Mouse (Mus musculus) midbrain, embryonic 11.5 days (tissue): ENCODE data around the gene Smco3. TPM values are rescaled to one million over a fixed set of nuclear protein-coding genes. Genes with fewer than 3 reads are reported as not detected.
"Not testable (repeated sequence)": the region's sequence is repeated elsewhere in the genome, so short reads cannot be mapped to it uniquely, and the experiment has no call there.

Experiments
- ATAC-seq: fragments of 200-750 bp; cut with Nextera tagmentation; 2 replicates; pipeline ENCODE4 v1.8.0; 2017; ENCODE audit warnings: moderate TSS enrichment, moderate library complexity; ENCODE audit not compliant: low FRiP score
- DNase-seq: peaks from one replicate; pipeline ENCODE4 v3.0.0; 2015; ENCODE audit warnings: low spot score; ENCODE audit errors: missing footprints
- H3K27ac ChIP-seq: fragments of 300-500 bp; sonication (generic); 2 replicates; pipeline ENCODE4 v1.5.1; 2014; ENCODE audit warnings: low read depth, low read length
- H3K27me3 ChIP-seq: fragments of 300-500 bp; sonication (generic); 2 replicates; pipeline ENCODE4 v1.6.1; 2014; ENCODE audit warnings: mild to moderate bottlenecking, low read length, moderate library complexity, mixed read lengths; ENCODE audit not compliant: control insufficient read depth, insufficient read depth
- H3K36me3 ChIP-seq: fragments of 300-500 bp; sonication (generic); 2 replicates; pipeline ENCODE4 v1.6.1; 2014; ENCODE audit warnings: mild to moderate bottlenecking, low read length, moderate library complexity, mixed read lengths; ENCODE audit not compliant: control insufficient read depth, insufficient read depth
- H3K4me1 ChIP-seq: fragments of 300-500 bp; sonication (generic); 2 replicates; pipeline ENCODE4 v1.6.1; 2014; ENCODE audit warnings: low read length; ENCODE audit not compliant: control insufficient read depth, insufficient read depth
- H3K4me2 ChIP-seq: fragments of 300-500 bp; sonication (generic); 2 replicates; pipeline ENCODE4 v1.6.1; 2014; ENCODE audit warnings: mild to moderate bottlenecking, moderate library complexity
- H3K4me3 ChIP-seq: fragments of 300-500 bp; sonication (generic); 2 replicates; pipeline ENCODE4 v1.5.1; 2014; ENCODE audit warnings: low read depth, low read length
- H3K9ac ChIP-seq: fragments of 300-500 bp; sonication (generic); 2 replicates; pipeline ENCODE4 v1.6.1; 2014; ENCODE audit warnings: low read length
- H3K9me3 ChIP-seq: fragments of 300-500 bp; sonication (generic); 2 replicates; pipeline ENCODE4 v1.6.1; 2016; ENCODE audit warnings: low read length; ENCODE audit not compliant: control insufficient read depth
- WGBS: fragments of 180-500 bp; shearing (Covaris S2); extraction: QIAGEN DNeasy Blood & Tissue Kit; methylation state at CpG from one replicate; pipeline ENCODE4 v1.1.7; 2014; 5-methylcytosine and 5-hydroxymethylcytosine counted together
- polyA plus RNA-seq: library from polyadenylated mRNA; unstranded; fragments of >200 nt; fragmentation: Nextera tagmentation; extraction: Ambion mirVana; gene quantifications from 2 replicates; pipeline ENCODE4 v1.2.1, GENCODE M21; 2014

Smco3 gene
- polyA plus RNA-seq, 1 experiment from 2014 or later, result 0.12 TPM

DNA sequence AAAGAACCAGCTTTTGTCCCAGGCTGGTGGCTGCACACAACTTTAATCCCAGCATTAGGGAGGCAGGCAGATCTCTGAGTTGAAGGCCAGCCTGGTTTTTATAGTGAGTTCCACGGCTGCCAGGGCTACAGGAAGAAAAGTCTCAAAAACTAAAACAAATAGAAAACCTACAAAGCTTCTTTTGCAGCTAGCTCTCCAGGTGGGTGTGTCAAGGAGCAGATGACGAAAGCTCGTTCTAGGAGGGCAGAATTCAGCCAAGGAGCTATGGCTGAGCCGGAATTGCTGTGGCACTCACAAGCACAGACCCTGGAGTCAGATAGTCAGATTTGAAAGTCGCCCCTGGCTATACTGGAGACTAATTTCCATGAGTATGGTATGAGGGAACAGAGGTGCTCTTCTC lies 28.4 kb downstream of the Smco3 start:
- H3K27ac ChIP-seq, result no peak overlapping the region
- DNase-seq (no peak), ATAC-seq (no peak)
- H3K36me3 ChIP-seq, result no peaks in the 10 kb centered on the region
- no peak overlapping the region for H3K4me3 ChIP-seq
- no peaks in the 10 kb centered on the region for H3K27me3 ChIP-seq
- H3K4me2 ChIP-seq, result no peak overlapping the region
- H3K9me3 ChIP-seq, result no peaks in the 10 kb centered on the region
- WGBS, result 63% methylated on average over 5 of the region's 5 CpGs
- no peak overlapping the region; the same call in 1 of the 2 replicates for H3K9ac ChIP-seq
- peaks cover 13% of the 10 kb centered on the region for H3K4me1 ChIP-seq

DNA sequence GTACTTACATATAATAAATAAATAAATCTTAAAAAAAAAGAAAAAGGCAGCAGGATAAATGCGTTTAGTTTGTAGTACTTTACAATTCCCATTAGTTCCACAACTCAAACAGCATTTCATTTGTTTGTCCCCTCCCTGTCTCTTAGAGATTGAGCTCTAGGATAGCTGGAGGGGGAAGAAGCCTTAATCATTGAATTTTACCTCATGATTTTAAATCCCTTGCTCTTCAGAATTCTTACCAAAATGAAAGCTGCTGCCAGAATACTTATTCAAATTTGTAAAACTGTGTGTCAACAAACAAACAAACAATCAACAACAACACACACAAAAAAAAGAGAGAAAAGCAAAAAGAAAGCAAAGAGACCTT lies 29.9 kb downstream of the Smco3 start:
- Histone ChIP-seq H3K4me1 (peaks cover 13% of the 10 kb centered on the region), H3K27ac (no peak overlapping the region), H3K9ac (no peak overlapping the region), H3K4me2 (no peak overlapping the region), H3K27me3 (no peaks in the 10 kb centered on the region), H3K36me3 (no peaks in the 10 kb centered on the region), H3K9me3 (no peaks in the 10 kb centered on the region), H3K4me3 (no peak overlapping the region)
- WGBS, result 92% methylated on average over 1 of the region's 1 CpGs
- ATAC-seq (no peak), DNase-seq (peak; percentile 80)

DNA sequence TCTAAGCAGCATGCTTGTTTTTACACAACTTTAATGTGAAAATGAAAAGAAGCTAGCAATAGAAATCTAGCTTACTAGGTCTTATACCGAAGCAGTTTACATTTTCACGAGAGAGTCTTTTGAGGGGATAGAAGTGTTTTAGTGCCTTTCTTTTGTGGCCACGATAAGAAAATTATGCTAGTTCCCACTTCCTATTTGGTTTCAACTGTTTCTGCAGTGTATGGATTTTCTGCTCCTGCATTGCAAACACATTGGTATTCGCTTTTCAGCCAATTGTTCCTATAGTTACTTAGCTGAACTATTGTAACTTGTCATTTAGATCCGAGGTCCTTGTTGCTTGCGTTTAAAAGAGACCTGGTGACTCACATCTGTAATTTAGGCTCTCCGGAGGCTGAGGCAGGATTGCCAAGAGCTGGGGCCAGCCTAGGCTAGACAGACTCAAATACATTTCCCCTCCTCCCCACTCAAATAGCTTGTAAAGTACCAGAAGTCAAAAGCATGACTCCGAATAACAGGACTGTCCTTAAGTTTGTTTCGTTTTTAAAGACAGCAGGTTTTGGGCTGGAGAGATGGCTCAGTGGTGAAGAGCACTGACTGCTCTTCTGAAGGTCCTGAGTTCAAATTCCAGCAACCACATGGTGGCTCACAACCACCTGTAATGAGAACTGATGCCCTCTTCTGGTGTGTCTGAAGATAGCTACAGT lies 30.4 kb downstream of the Smco3 start:
- H3K27ac ChIP-seq, result peak overlapping the region; percentile 100
- no peaks in the 10 kb centered on the region for H3K27me3 ChIP-seq
- 38% methylated on average over 9 of the region's 9 CpGs for WGBS
- H3K4me1 ChIP-seq, result peaks cover 13% of the 10 kb centered on the region
- peak overlapping the region; percentile 69 for H3K4me3 ChIP-seq
- ATAC-seq (no peak), DNase-seq (peak; percentile 85)
- H3K9ac ChIP-seq, result peak overlapping the region; percentile 95
- H3K9me3 ChIP-seq, result no peaks in the 10 kb centered on the region
- no peaks in the 10 kb centered on the region for H3K36me3 ChIP-seq
- H3K4me2 ChIP-seq, result peak overlapping the region; percentile 80

DNA sequence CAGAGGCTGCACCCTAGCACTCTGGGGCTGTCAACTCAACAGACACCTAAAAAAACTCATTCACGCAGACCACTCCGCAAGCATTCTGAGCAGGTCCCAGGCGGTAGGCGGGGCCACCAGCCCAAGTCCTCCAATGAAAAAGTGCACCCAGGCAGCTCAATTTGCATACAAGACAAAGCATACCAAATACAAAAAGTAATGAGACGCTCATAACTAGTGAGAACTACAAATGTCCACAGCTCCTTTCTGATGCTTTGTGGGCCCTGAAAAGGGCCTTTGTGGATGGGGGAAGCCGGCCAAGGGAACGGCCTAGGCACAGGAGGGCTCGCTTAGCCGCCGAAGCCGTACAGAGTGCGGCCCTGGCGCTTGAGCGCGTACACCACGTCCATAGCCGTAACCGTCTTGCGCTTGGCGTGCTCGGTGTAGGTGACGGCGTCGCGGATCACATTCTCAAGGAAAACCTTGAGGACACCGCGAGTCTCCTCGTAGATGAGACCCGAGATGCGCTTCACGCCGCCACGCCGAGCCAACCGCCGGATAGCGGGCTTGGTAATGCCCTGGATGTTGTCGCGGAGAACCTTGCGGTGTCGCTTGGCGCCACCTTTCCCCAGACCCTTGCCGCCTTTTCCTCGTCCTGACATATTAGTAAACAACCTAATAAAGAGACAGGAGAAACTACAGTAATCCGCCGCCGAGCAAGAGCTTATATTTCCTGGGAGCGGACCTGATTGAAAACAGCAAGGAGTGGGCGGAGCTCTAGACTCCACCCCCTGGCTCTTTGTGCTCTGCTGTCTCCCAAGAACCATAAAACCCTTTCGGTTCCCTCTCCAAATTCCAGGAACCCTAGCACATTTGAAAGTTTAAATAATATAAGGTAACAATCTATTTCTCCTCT lies 31.3 kb downstream of the Smco3 start, which contains the start of gene Hist4h4:
Hist4h4 (minus strand) TSS at position 677 of the 895 bp plus-strand sequence.
- WGBS, result under 1% methylated on average over 50 of the region's 50 CpGs
- no peaks in the 10 kb centered on the region for H3K36me3 ChIP-seq
- peak within 1 kb of the TSS; percentile 100 for H3K27ac ChIP-seq
- H3K27me3 ChIP-seq, result no peaks in the 10 kb centered on the region
- peak within 1 kb of the TSS; percentile 80 for H3K4me2 ChIP-seq
- peak within 1 kb of the TSS; percentile 95 for H3K9ac ChIP-seq
- ATAC-seq (peak; percentile 74), DNase-seq (peak; percentile 100)
- peak within 1 kb of the TSS; percentile 69 for H3K4me3 ChIP-seq
- peaks cover 9% of the 10 kb centered on the region; the same call in 1 of the 2 replicates for H3K4me1 ChIP-seq
- no peaks in the 10 kb centered on the region for H3K9me3 ChIP-seq

DNA sequence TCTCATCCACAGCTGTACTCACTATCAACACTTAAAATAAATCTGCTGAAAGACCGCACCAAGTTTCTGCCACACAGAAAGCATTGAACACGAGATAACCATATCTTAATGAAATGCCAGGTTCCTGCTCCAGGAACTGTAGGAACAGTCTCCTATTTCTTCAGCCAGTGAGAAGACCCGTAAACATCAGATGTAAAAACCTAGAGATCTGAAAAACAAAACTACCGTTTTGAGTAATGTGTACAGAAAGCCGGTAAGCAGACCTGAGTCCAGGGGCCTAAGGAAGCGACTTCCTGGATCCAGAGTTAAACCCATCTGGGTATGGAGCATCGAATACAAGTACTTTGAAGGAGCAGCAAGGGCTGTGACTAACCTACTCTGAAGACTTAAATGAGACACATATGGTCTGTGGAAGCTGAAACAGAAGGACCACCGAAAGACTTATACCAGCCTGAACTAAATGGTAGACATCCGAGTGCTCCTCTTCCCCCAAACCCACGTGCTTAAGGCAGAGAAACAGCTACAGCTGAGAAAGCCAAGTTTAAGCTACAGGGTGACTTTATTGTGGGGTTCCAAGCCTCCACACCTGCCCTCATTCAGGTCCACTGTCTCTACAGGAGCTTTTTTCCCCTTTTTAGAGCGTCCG lies 32.0 kb downstream of the Smco3 start:
- 24% methylated on average over 12 of the region's 12 CpGs for WGBS
- peaks cover 6% of the 10 kb centered on the region; the same call in 1 of the 2 replicates for H3K4me1 ChIP-seq
- no peaks in the 10 kb centered on the region for H3K36me3 ChIP-seq
- DNase-seq (peak; percentile 97), ATAC-seq (no peak; the same call in 1 of the 2 replicates)
- peak overlapping the region; percentile 69 for H3K4me3 ChIP-seq
- H3K4me2 ChIP-seq, result peak overlapping the region; percentile 80
- H3K9me3 ChIP-seq, result no peaks in the 10 kb centered on the region
- H3K27me3 ChIP-seq, result no peaks in the 10 kb centered on the region
- H3K27ac ChIP-seq, result peak overlapping the region; percentile 100
- peak overlapping the region; percentile 95 for H3K9ac ChIP-seq

DNA sequence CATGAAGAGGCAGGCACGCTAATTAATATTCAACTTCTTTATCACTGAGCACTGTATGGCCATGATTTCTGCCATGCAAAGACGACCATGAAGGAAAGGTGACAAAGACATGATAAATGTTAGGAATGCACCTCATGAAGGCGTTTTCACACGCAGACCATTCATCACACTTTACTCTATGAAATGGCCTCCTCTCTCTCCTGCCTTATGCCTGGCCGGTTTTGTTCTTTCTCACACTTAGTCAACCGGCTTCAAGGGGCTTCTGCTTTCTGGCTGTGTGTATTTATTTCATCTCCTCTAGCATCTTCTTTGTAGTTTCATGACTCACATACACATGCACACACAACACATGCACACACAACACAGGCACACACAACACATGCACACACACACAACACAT lies 34.0 kb downstream of the Smco3 start:
- Histone ChIP-seq H3K36me3 (no peaks in the 10 kb centered on the region), H3K9me3 (no peaks in the 10 kb centered on the region), H3K27ac (no peak overlapping the region), H3K4me1 (peaks cover 6% of the 10 kb centered on the region; the same call in 1 of the 2 replicates), H3K4me3 (no peak overlapping the region), H3K27me3 (no peaks in the 10 kb centered on the region), H3K4me2 (no peak overlapping the region), H3K9ac (no peak overlapping the region)
- ATAC-seq (no peak), DNase-seq (no peak)
- WGBS, result 88% methylated on average over 6 of the region's 6 CpGs

DNA sequence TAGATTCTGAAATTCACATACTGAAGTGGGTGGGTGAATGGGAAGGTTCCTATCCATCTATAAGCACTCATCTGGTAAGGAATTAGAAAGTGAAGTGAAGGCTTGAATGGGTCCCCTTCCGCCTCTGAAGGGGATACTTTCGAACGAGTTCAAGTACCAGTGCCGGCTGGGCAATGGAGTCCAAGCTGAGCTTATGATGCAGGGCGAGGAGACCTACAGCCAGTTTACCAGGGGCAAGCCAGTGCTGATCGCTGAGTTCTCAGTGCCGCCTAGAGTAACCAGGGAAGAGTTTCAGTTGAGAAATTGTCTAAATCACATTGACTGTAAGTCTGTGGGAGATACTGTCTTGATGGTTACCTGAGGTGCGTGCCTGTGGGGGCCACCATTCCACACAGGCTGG lies 34.5 kb downstream of the Smco3 start:
- H3K4me2 ChIP-seq, result no peak overlapping the region
- H3K27ac ChIP-seq, result no peak overlapping the region
- DNase-seq, result peak; percentile 60
- no peaks in the 10 kb centered on the region for H3K36me3 ChIP-seq
- 92% methylated on average over 8 of the region's 8 CpGs for WGBS
- H3K9me3 ChIP-seq, result no peaks in the 10 kb centered on the region
- no peak overlapping the region for H3K4me3 ChIP-seq
- H3K9ac ChIP-seq, result no peak overlapping the region
- ATAC-seq, result no peak
- no peaks in the 10 kb centered on the region for H3K27me3 ChIP-seq
- peaks cover 6% of the 10 kb centered on the region; the same call in 1 of the 2 replicates for H3K4me1 ChIP-seq

DNA sequence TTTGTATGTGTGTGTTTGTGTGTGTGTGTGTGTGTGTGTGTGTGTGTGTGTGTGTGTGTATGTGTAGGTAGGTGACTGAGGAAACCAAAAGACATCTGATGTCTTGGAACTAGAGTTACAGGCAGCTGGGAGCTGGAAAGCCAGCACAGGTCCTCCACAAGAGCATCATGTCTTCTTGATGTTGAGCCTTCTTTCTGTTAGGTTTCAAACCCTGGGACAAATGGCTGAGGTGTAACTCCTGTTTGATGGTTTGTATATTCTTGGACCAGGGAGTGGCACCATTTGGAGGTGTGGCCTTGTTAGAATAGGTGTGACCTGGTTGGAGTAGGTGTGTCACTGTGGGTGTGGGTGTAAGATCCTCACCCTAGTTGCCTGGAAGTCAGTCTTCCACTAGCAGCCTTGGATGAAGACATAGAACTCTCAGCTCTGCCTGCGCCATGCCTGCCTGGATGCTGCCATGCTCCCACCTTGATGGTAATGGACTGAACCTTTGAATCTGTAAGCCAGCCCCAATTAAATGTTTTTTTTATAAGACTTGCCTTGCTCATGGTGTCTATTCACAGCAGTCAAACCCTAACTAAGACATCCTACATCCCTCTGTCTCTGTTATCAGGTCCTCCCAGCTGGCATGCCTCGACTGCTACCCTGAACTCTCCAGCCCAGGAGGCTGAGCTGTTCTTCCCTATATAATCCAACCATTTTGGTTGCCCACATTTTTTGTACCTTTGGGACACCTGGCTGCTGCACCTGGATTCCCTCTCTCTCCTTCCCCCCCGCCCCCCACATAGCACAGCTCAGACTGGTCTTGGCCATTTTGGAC lies 37.2 kb downstream of the Smco3 start:
- H3K27ac ChIP-seq, H3K4me2 ChIP-seq, H3K4me1 ChIP-seq, H3K9ac ChIP-seq, H3K4me3 ChIP-seq, ATAC-seq, DNase-seq, H3K27me3 ChIP-seq, H3K36me3 ChIP-seq, H3K9me3 ChIP-seq: not testable (repeated sequence)
- 90% methylated on average over 3 of the region's 3 CpGs for WGBS
